Mouse (Mus musculus): Measurements from ENCODE around the gene Tmprss5. TPM values are rescaled to one million over a fixed set of nuclear protein-coding genes. Genes with fewer than 3 reads are reported as not detected.

Gene Tmprss5
- polyA plus RNA-seq (2016; fragmentation: Nextera tagmentation; extraction: Ambion mirVana) = not detected in 2 replicates

DNA sequence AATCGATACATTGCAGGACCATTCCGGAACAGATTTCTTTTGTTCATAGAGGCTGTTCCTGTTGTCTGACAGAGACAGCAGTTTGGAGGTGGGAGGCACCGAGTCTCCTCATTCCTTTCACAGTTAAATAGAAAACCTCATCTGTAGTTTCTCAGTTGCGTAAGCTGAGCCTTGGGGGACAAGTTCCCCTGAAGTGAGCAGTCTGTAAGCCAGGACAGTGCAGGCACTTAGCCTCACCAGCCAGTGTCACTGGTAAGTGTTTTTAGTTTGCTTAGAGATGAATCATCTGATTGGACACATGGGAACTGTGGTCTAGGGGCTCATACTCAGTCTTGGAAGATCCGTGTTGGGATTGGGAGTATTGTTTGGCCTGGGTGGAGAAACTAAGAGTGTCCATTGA is at the start of gene Tmprss5:
Gene Tmprss5 (plus strand): TSS at position 154 of the 400 bp plus-strand sequence.
- no peak within 1 kb of the TSS for H3K4me2 ChIP-seq
- no peak within 1 kb of the TSS for H3K4me3 ChIP-seq
- no peaks in the 10 kb centered on the region for H3K27me3 ChIP-seq (replicated peaks)
- no peaks in the 10 kb centered on the region for H3K9me3 ChIP-seq (replicated peaks)
- H3K9ac ChIP-seq = no peak within 1 kb of the TSS
- ATAC-seq = no peak
- no peaks in the 10 kb centered on the region for H3K4me1 ChIP-seq
- H3K36me3 ChIP-seq = peaks cover 58% of the 10 kb centered on the region
- WGBS (ENCODE audit: insufficient replicate concordance) = 66% methylated on average over 5 of the region's 5 CpGs
- H3K27ac ChIP-seq = no peak within 1 kb of the TSS

DNA sequence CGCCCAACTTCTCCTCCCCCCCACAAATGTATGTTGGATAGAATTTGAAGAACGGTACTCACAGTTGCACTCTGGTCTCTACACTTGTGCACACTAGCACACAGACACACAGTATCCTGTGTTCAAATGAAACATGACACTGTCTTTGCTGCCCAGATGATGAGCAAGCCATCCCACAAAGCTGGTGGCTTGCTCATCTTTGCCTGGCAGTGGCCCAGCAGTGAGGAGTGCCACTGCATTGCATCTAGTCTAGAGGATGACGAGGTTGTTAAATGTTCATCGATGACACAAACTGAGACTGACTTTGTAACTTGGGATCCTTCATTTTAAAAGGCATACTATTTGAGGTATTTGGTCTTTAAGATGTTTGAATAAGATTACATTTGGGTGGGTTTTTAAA is 46.3 kb upstream of the Tmprss5 start:
- Histone ChIP-seq H3K9me3 (replicated peaks) (no peaks in the 10 kb centered on the region), H3K4me2 (no peak overlapping the region), H3K27me3 (replicated peaks) (no peaks in the 10 kb centered on the region), H3K27ac (no peak overlapping the region), H3K4me3 (no peak overlapping the region), H3K9ac (no peak overlapping the region), H3K4me1 (no peaks in the 10 kb centered on the region), H3K36me3 (peaks cover 45% of the 10 kb centered on the region)
- WGBS (ENCODE audit: insufficient replicate concordance) = 84% methylated on average over 4 of the region's 4 CpGs
- no peak for ATAC-seq

DNA sequence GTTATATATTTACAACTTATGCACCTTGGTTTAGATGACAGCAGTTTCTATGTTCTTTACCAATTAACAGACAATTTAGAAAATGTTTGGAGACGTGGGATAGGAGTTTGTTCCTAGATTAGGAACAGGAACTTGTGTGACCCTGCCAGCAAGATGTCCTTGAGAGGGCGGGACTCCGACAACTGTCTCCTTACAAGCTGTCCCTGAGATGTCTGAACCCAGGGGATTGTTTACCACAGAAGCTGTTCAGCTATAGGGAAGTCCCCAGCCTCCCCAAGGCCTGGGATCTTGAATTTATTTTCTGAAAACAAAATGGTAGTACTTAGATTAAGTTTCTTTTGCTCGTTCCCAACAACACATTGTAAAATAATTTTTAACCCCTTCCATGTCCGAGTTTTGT is 30.2 kb upstream of the Tmprss5 start:
- no peak for ATAC-seq
- Histone ChIP-seq H3K9ac (no peak overlapping the region), H3K27ac (no peak overlapping the region), H3K4me1 (peaks cover 9% of the 10 kb centered on the region), H3K9me3 (replicated peaks) (no peaks in the 10 kb centered on the region), H3K36me3 (no peaks in the 10 kb centered on the region), H3K4me3 (no peak overlapping the region), H3K4me2 (no peak overlapping the region), H3K27me3 (replicated peaks) (no peaks in the 10 kb centered on the region)
- WGBS (ENCODE audit: insufficient replicate concordance) = 58% methylated on average over 5 of the region's 5 CpGs

DNA sequence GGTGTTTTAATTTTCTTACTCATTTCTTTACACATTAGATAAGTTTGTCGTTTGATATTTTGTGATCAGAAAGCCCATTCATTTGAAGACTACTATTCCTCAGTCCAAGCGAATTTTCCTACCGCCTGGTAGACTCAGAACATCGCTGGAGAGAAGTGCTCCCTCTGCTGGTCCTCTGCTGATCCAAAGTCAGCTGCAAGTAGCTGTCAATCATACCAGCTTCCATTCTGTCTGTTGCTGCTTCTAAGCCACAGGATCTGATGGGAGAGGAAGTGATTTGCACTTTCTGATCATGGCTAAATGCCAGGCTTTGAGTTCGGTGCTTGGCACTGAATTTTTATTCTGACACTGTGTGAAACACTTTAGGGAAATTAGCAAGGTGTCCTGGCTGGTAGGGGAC is 29.7 kb upstream of the Tmprss5 start:
- H3K27me3 ChIP-seq (replicated peaks) = no peaks in the 10 kb centered on the region
- no peak for ATAC-seq
- peaks cover 12% of the 10 kb centered on the region for H3K4me1 ChIP-seq
- 9% methylated on average over 5 of the region's 5 CpGs for WGBS (ENCODE audit: insufficient replicate concordance)
- H3K9me3 ChIP-seq (replicated peaks) = no peaks in the 10 kb centered on the region
- H3K27ac ChIP-seq = no peak overlapping the region
- H3K36me3 ChIP-seq = no peaks in the 10 kb centered on the region
- no peak overlapping the region for H3K4me2 ChIP-seq
- no peak overlapping the region for H3K4me3 ChIP-seq
- H3K9ac ChIP-seq = no peak overlapping the region

DNA sequence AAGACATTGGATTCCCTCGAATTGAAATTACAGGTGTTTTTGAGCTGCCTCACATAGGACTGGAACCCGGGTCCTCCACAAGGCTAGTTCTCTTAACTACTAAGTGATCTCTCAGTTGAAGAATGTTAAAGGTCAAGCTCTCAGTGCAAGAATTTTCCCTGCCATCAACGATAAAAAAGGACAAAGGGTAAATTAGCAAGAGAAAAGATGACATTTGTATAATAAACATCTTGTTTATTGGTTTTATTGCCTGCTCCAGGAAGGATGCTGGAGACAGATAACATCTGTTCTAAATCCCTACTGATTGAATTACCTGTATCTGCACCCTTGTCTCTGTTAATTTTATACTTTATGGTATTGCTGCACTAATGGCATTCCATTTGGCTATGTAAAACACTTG is 27.0 kb upstream of the Tmprss5 start:
- Histone ChIP-seq H3K4me3 (no peak overlapping the region; the same call in 1 of the 2 replicates), H3K27me3 (replicated peaks) (no peaks in the 10 kb centered on the region), H3K9ac (no peak overlapping the region), H3K4me1 (peaks cover 20% of the 10 kb centered on the region), H3K9me3 (replicated peaks) (no peaks in the 10 kb centered on the region), H3K36me3 (peaks cover 14% of the 10 kb centered on the region), H3K27ac (no peak overlapping the region), H3K4me2 (no peak overlapping the region)
- no peak for ATAC-seq
- WGBS (ENCODE audit: insufficient replicate concordance) = 72% methylated on average over 3 of the region's 3 CpGs

DNA sequence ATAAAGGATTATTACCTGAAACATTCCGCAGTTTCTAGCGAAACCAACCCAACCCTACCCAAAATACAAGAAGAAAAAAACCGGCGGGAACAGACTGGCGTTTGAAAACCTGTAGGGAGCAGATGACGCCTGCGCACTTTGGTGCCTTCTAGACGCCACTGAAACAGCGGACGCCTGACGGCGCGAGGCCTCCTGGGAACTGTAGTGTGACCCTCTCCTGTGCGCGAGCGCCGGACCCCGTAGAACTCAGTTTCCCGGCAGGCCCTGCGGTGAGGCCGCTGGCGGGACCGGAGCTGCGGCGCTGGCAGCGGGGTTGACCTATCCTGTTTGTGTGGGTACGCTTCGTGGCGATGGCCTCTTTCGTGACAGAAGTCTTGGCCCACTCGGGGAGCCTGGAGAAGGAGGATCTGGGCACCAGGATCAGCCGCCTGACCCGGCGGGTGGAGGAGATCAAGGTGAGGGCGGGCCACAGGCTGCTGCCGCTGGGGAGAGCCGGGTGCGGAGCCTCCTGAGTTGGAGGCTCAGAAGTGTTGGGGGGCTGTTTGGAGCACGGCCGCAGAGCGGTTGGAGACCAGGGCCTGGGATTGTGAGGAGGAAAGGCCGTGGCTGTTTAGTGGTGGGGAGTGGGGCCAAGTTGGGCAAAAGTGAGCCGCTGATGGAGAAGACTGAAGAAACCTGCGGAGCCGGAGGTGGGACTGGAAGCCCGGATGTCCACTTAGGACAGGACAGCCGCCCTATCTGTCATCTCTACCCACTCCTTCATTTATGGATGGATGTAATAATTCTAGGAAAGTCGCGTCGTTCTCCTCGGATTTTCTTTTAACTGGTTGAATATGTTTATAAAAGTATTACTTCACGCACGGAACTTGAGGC is 25.5 kb upstream of the Tmprss5 start, which contains the start of gene Zw10:
Gene Zw10 (plus strand): TSS at position 281 of the 873 bp plus-strand sequence.
- peak; percentile 99 for ATAC-seq
- Histone ChIP-seq H3K36me3 (peaks cover 26% of the 10 kb centered on the region), H3K9me3 (replicated peaks) (no peaks in the 10 kb centered on the region), H3K4me1 (peaks cover 20% of the 10 kb centered on the region), H3K27ac (peak within 1 kb of the TSS; percentile 76), H3K4me3 (peak within 1 kb of the TSS; percentile 91), H3K4me2 (peak within 1 kb of the TSS; percentile 73), H3K9ac (peak within 1 kb of the TSS; percentile 86), H3K27me3 (replicated peaks) (no peaks in the 10 kb centered on the region)
- WGBS (ENCODE audit: insufficient replicate concordance) = under 1% methylated on average over 53 of the region's 53 CpGs

DNA sequence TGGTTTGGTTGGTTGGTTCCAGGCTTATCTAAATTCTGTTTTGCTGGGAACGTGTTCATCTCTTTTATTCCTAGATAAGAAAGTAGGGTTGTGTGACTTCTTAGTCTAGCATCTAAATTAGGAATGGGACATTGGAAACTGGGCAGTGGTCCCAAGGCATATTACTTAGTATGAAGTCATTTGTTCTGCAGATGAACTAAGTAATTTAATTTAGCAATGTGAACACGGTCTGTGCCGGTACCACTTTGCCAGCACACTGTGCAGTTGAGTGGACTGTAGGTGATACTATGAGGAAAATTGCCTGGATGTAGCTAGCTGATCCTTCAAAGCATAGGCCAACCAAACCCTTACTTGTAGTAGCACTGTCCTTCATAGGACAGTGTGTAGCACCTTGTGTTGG is 4.2 kb upstream of the Tmprss5 start:
- H3K36me3 ChIP-seq = peaks cover 93% of the 10 kb centered on the region
- H3K9ac ChIP-seq = no peak overlapping the region
- no peak overlapping the region for H3K4me2 ChIP-seq
- no peaks in the 10 kb centered on the region for H3K9me3 ChIP-seq (replicated peaks)
- no peak for ATAC-seq
- H3K4me1 ChIP-seq = no peaks in the 10 kb centered on the region
- H3K27me3 ChIP-seq (replicated peaks) = no peaks in the 10 kb centered on the region
- H3K27ac ChIP-seq = no peak overlapping the region
- 86% methylated on average over 3 of the region's 3 CpGs for WGBS (ENCODE audit: insufficient replicate concordance)
- H3K4me3 ChIP-seq = no peak overlapping the region

DNA sequence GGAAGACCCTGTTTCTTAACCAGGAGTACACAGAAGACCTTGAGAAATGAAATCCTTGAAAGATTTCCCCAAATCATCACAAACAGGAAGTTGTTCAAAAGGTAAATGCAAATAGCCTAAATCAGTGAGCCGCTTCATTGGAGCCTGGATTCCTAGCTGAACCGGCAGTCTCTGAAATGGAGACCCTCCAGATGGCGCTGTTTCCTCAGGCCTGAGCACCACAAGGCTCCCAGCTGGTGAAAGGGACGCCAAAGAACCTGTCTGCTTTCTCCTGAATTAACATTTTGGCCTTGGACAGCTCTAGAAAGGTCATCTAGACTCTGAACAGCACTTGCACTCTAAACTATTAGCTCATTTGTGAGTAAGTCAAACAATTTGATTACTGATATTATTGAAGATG is 501 bp downstream of the Tmprss5 start:
- Histone ChIP-seq H3K36me3 (peaks cover 54% of the 10 kb centered on the region), H3K4me1 (no peaks in the 10 kb centered on the region), H3K4me2 (no peak overlapping the region), H3K27ac (no peak overlapping the region), H3K9me3 (replicated peaks) (no peaks in the 10 kb centered on the region), H3K4me3 (no peak overlapping the region), H3K9ac (no peak overlapping the region), H3K27me3 (replicated peaks) (no peaks in the 10 kb centered on the region)
- 25% methylated on average over 4 of the region's 4 CpGs for WGBS (ENCODE audit: insufficient replicate concordance)
- no peak for ATAC-seq

DNA sequence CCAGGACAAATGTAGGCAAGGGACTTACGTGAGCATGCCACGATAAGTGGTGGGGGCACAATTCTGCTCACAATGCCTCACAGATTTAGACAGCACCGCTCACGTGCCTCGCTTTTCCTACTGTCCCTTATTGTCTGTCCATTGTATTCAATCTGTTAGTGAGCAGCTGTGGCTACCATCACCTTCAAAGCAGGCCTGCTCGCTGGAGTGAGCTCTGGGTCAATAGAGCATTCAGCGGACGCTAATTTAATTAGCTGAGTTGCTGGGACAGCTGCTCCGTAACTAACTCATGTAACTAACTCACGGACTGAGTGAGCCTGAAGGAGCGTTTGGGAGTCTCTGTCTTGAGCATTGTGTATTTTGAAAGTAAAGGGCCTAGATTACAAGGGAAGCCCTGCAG is 6.3 kb downstream of the Tmprss5 start:
- no peak overlapping the region for H3K4me2 ChIP-seq
- no peak overlapping the region for H3K9ac ChIP-seq
- H3K27me3 ChIP-seq (replicated peaks) = no peaks in the 10 kb centered on the region
- no peaks in the 10 kb centered on the region for H3K4me1 ChIP-seq
- no peak overlapping the region for H3K27ac ChIP-seq
- WGBS (ENCODE audit: insufficient replicate concordance) = 78% methylated on average over 11 of the region's 11 CpGs
- 0 out of 2 replicates have a peak, but pooled peaks cover 5% of the 10 kb centered on the region for H3K36me3 ChIP-seq
- H3K9me3 ChIP-seq (replicated peaks) = no peaks in the 10 kb centered on the region
- no peak for ATAC-seq
- no peak overlapping the region for H3K4me3 ChIP-seq

DNA sequence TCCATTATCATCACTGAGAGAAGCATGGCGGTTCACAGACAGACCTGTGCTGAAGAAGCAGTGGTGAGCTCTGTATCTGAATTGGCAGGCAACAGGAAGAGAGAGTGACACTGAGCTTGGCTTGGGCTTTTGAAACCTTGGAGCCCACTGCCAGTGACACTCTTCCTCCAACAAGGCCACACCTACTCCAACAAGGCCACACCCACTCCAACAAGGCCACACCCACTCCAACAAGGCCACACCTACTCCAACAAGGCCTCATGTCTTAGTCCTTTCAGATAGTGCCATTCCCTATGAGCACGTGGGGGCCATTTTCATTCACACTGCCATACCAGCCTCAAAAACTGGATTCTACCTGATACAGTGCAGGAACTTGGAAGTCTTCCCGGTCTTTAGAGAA is 17.8 kb downstream of the Tmprss5 start:
- Histone ChIP-seq H3K27ac (no peak overlapping the region), H3K4me3 (no peak overlapping the region), H3K4me1 (peaks cover 9% of the 10 kb centered on the region), H3K9ac (no peak overlapping the region), H3K36me3 (no peaks in the 10 kb centered on the region), H3K4me2 (no peak overlapping the region), H3K27me3 (replicated peaks) (no peaks in the 10 kb centered on the region), H3K9me3 (replicated peaks) (0 out of 2 replicates have a peak, but pooled peaks cover 3% of the 10 kb centered on the region)
- ATAC-seq = no peak
- WGBS (ENCODE audit: insufficient replicate concordance) = 85% methylated on average over 3 of the region's 3 CpGs

DNA sequence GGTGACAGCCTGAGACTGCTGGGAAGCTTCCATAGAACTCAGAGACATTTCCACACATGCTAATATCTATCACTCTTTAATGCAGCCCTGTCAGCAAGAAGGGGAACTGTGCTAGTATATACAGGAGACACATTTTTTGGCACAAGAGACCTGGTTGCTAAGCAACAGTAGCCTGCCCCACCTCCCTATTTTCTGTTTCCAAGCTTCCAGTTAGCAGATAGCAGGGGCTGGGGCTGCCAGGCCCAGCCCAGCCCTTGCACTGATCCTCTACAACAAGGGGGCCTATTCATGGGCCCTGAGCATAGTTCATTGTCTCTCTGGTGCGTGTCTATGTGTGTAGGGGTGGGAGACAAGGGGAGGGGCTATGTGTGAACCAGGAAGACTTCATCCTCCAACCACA is 21.3 kb downstream of the Tmprss5 start:
- WGBS (ENCODE audit: insufficient replicate concordance) = 29% methylated on average over 1 of the region's 1 CpGs
- ATAC-seq = no peak
- H3K36me3 ChIP-seq = no peaks in the 10 kb centered on the region

DNA sequence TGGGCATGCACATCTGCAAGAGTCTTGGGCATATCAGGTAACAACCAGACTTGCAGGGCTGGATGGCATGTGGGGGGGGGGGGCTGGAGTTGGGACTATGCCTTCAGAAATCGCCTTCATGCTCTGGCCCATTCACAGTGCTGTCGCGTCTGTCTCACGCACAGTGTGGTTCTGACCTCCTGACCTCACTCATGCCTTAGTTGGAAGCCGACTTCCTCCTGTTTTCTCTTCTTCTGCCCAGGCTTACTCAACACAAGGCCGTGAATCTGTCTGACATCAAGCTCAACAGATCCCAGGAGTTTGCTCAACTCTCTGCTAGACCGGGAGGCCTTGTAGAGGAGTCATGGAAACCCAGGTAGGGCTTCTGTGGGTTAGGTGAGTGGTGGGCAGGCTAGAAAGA is 28.0 kb downstream of the Tmprss5 start:
- WGBS (ENCODE audit: insufficient replicate concordance) = 68% methylated on average over 7 of the region's 7 CpGs
- no peak overlapping the region for H3K4me3 ChIP-seq

More for the DNA sequence above, 21.3 kb downstream of the Tmprss5 start:
- Histone ChIP-seq H3K27me3 (replicated peaks) (no peaks in the 10 kb centered on the region), H3K27ac (no peak overlapping the region), H3K9ac (no peak overlapping the region), H3K4me2 (no peak overlapping the region), H3K9me3 (replicated peaks) (0 out of 2 replicates have a peak, but pooled peaks cover 3% of the 10 kb centered on the region), H3K4me3 (no peak overlapping the region), H3K4me1 (no peaks in the 10 kb centered on the region)

More for the DNA sequence above, 28.0 kb downstream of the Tmprss5 start:
- no peaks in the 10 kb centered on the region for H3K27me3 ChIP-seq (replicated peaks)
- H3K4me1 ChIP-seq = no peaks in the 10 kb centered on the region
- no peak for ATAC-seq
- H3K9me3 ChIP-seq (replicated peaks) = no peaks in the 10 kb centered on the region
- H3K27ac ChIP-seq = no peak overlapping the region
- H3K4me2 ChIP-seq = no peak overlapping the region
- no peak overlapping the region for H3K9ac ChIP-seq
- no peaks in the 10 kb centered on the region for H3K36me3 ChIP-seq

All from liver, embryonic 12.5 days (tissue).